Mouse (Mus musculus) left cerebral cortex, postnatal 4 days (tissue): ENCODE data around the gene Ap1b1. TPM values are rescaled to one million over a fixed set of nuclear protein-coding genes. Genes with fewer than 3 reads are reported as not detected.

Experiments used
- microRNA-seq: library from miRNA; unstranded; fragments of <30 nt; microRNA quantifications from one replicate; pipeline ENCODE4 v1.2.0, GENCODE M21; 2022
- total RNA-seq, 2 experiments: library from RNA; stranded (reverse); gene quantifications; 2 replicates each; pipeline ENCODE4 v1.2.3; 2021

Gene Ap1b1
- total RNA-seq, 2 experiments from 2014 or later = 110 to 115 TPM

Small RNA genes within 50 kb of the gene (microRNA-seq; reads per million reads assigned to microRNA genes)
- gene Gm47296 = not detected

Other genes with a start within 250 kb of the Ap1b1 start
- gene Cabp7, start 240.0 kb upstream of the Ap1b1 start, total RNA-seq = 1 to 10 TPM; 2.2 to 4.3 TPM
- gene Nf2, start 137.3 kb upstream of the Ap1b1 start, total RNA-seq = 100 to 1,000 TPM; 155 to 162 TPM
- gene Nipsnap1, start 112.9 kb upstream of the Ap1b1 start, total RNA-seq = 100 to 1,000 TPM; 102 TPM
- gene Thoc5, start 91.5 kb upstream of the Ap1b1 start, total RNA-seq = 10 to 100 TPM; 58.1 to 61.4 TPM
- 1 to 10 TPM; 3.2 to 4.8 TPM for gene Nefh, start 38.8 kb upstream of the Ap1b1 start, total RNA-seq
- gene Rasl10a, start 71.3 kb downstream of the Ap1b1 start, total RNA-seq = 10 to 100 TPM; 20.0 to 20.1 TPM
- 10 to 100 TPM; 37.8 to 42.0 TPM for gene Gas2l1, start 78.5 kb downstream of the Ap1b1 start, total RNA-seq
- gene Rhbdd3, start 112.1 kb downstream of the Ap1b1 start, total RNA-seq = 10 to 100 TPM; 26.1 to 28.1 TPM
- 100 to 1,000 TPM; 380 to 389 TPM for gene Ewsr1, start 112.4 kb downstream of the Ap1b1 start, total RNA-seq
- gene Emid1, start 165.4 kb downstream of the Ap1b1 start, total RNA-seq = 10 to 100 TPM; 38.7 to 43.8 TPM